Mouse (Mus musculus) kidney, postnatal 4 days (tissue): ENCODE measurements around the gene Asap2.

Experiments used
- DNase-seq, 2 experiments: peaks; one replicate each; pipeline ENCODE4 v3.0.0; 2021; ENCODE audit warnings: mixed read lengths in 2 of 2

The Asap2 gene

DNA sequence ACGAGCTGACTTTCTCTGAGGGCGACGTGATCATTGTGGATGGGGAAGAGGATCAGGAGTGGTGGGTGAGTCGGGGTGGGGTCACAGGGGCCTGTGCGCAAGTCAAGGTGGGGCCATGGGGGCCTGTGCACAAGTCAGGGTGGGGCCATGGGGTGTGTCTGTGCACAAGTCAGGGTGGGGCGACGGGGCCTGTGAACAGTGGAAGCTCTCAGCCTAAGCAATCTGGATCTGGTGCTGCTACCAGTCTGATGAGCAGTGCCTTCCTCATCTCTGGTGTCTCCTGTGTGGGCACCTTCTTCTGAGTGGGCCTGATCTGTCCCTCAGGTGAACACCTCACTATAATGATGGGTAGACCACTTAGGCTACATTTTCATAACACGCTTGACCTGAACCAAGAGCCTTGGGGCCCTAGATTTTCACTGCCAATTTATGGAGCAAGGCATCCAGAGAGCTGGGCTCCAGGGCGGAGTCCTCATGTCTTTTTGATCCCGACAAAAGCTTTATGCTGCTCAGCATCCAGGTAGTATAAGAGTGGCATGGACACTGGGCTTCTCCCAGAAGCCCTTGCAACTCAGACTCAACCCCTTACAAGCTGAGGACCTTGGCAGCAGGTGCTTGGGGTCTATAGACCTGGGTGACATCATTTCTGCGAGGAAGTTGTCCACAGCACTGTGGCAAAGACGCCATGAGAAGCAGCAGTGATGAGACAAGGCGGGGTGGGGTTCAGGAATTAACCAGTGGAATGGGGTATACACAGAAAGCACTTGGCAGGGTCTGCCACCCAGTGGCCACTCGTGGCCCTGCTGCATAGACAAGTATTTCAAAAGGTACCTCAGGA lies 275.9 kb downstream of the Asap2 start:
- peak; percentile 76 to 84 for DNase-seq

DNA sequence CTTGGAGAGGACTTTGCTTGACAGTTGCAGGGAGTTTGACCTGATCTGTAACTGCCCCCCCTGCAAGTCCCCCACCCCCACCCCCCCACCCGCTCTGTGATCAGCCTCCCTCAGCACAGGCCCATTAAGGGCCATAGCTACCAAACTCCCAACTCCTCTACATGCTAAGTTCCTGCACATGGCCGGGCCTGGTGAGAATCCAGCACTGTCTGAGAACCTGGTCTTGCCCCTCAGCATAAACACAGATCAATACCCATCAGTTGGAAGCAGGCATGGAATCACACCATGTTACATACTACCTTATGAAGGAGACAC lies 276.5 kb downstream of the Asap2 start:
- DNase-seq = no peak

DNA sequence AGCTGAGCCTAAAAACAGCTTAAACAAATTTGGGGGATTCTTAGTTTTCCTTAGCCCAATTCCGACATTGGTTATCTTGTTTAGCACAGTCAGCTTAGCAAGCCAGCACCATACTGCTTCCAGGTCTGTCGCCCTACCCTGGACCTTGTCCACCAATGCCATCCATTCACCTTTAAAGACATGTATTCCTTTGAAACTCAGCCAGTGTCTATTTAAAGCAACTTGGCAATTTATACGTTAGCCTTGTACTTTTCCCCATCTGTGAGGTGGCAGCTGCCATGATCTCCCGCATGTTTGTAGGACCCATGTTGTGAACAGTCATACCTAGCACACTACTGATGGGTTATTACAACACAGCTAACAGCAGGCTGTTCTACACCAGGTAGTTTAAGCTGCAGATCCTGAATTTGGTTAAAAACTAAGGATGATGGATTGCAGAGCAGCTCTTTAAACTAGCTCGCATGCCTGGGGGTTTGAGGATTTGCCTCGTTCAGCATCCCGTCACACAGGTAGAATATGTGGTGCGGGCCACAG lies 277.9 kb downstream of the Asap2 start:
- no peak for DNase-seq

DNA sequence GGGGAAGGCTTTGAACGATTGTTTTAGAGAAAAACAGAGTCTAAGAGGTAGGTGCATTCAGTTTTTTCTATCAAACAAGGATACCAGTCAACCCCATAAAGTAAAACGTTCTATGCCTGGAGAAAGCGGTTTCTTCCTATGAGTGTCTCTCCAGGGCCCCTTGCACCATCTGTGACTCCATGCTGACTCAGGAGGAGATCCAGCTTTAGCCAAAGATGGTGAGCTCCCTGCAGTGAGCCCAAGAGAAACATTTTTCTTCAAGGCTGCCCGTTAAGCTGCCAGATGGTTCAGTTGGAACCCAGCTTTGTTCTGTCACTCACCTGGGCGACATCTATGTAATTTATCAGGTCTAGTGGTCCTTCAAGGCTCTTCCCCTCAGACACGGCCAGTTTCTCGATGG lies 284.2 kb downstream of the Asap2 start:
- DNase-seq = no peak

DNA sequence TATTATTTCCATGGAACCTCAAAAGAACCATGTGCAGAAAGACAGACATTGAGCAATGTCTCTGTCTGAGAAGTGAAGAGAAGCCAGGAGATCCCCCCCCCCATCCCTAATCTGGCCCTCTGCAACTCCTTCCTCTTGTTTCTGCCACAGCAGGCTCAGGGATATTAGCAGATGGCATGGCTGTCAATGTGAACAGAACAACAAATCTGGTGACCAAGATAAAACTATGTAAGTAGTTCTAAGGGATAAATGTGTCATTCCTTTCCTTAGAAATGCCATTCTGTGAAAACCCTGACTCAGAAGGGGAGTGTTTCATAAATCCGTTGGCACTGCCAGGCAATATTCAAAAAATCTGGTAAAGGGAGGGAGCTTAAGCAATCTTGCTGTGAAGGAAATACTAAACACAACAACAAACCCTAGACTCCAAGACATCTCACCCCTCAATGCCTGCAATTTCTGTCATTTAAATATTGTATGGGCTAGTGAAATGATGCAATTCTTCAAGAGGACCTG lies 287.1 kb downstream of the Asap2 start:
- DNase-seq = no peak

DNA sequence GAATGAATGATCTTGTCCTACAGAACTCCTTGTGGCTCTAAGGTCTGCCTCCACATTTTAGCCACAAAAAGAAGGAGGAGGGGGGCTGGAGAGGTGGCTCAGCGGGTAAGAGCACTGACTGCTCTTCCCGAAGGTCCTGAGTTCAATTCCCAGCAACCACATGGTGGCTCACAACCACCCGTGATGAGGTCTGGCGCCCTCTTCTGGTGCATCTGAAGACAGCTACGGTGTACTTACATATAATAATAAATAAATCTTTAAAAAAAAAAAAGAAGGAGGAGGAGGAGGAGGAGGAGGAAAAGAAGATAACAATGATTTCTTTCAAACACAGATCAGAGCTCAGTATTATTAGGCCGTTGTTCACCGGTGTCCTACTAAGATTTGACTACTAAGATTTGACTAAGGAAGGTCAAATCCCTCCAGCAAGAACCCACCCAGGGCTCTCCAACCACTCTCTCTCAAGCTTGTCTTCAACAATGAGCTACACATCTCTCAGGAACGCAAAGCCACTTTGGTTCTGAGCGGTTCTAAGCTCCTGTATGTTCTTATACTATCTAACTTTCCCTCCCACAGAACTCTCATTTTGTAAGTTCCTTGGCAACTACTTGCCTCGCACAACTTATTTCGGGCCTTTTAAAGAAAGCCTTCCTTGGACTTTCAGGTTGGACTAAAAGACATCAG lies 294.6 kb downstream of the Asap2 start, which contains the start of gene Cpsf3:
Cpsf3 (plus strand) TSS at position 631 of the 681 bp plus-strand sequence.
- DNase-seq = no peak

DNA sequence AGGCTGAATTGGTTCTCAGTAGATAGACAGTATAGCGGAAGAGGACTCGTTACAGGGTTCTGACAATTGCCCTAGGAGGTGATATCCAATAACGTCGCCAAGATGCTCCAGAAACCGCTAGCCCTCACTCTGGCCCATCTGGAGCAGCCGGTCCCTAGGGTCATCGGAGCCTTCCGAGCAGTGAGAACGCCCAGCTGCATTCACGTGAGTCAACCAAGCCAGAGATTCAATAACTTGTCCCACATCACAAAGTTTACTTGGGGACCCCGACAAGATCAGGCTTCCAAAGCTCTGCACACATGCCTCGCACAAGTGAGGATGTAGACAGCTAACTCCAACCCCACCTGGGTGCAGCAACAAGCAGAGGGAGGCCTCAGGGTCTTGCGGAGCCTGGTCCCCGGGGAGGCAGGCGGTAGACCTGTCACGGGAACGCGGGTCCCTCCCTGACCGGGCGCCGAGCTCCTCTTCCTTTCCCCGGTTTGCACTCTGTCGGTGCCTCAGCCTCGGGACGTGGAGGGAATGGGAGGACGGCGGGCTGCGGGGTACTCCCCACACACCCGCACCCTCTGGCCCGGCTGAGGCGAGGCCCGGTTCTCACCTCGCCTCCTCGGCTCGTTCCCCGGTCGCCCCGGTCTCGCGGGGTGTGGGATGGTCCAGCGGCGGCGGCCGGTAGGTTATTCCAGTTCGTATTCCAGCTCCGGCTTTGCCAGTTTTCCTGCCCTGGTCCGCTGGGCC lies 295.4 kb downstream of the Asap2 start:
- no peak for DNase-seq

DNA sequence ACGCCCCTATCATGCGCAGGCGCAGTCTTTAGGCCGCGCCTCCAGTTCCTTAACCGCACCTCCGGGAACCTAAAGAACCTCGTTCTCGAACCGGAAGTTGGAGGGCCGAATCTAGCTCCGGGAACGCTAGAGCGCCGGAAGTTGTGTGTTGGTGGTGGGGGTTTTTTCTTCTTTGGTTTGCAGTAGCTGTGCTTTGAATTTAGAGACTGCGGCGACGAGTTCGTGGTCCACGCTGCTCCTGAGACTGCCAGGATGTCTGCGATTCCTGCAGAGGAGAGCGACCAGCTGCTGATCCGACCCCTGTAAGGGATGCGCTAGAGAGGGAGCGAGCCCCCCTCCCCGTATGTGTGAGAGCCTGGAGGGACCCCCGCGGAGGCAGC lies 296.0 kb downstream of the Asap2 start, which contains the start of gene Itgb1bp1:
Itgb1bp1 (minus strand) TSS at position 42 of the 380 bp plus-strand sequence.
- peak; percentile 99 to 100 for DNase-seq

DNA sequence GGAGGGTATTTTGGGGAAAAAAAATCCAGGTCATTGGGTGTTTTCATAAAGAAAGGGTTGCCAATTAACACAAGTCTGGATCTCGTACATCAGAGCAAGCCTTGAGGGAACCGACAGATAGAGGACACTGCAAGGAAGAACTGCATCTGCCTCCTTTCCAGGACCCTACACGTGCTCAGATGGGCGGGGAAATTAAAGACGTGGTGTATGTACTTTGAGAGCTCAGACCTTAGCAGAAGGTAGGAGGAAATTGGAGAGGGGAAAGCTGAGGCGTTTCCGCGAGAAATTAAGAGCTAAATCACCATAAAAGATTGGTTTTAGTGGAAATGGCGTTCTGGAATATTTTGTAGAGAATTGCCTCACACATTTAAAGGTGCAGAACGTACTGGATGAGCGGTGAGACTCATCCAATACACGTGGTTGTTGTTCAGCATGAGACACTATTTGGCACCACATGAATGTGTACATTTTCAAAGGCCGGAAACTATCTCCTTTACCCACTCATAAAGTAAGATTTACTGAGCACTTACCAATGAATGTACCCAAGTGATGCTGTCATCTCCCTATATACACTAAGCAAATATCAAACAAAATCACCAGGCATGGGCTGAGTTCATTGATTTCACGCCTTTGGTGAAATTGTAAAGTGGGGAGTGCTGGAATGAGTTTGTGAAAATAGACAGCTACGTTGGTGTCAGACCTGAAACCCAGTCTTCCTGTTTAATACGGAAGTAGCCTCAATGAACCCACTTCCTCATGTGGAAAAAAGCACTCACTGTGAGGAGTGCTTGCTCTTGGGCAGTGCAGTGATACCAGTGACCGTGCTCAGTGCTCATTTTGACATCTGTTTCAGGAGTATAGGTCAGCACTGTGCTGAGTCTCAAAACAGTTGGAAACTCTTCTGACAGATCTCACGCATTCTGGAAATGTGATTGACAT lies 296.7 kb downstream of the Asap2 start:
- peak in 1 of 2 experiments; percentile 39 for DNase-seq

DNA sequence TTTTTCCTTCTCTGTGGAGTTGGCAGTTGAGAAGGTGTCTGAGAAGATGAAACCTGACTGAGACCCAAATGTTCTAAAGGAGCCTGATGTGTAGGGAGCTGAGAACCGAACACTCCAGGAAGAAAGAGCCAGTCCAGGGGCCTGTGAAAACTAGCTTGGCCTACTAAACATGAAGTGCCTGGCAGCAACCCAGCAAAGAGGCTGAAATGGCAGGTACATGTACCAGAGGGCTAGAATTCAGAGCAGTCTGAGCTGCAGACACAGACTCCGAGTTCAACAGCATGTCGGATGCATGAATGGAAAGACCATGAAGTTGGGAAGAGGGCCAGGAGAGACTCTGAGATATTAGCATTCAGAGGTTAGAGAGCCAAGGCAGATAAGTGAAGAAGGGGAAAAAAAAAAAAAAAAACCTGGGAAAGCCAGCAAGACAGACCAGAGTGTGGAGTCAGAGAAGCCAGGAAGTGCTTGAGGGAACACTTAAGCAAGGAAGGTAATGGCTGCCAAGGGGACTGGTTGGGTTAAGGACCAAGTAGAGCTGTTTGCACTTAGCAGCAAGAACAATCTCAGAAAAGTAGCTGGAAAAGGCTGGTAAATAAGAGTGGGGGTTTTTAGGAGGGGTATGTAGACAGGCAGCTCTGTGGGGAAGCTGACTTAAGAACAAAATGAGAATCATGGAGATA lies 298.6 kb downstream of the Asap2 start:
- DNase-seq = no peak

DNA sequence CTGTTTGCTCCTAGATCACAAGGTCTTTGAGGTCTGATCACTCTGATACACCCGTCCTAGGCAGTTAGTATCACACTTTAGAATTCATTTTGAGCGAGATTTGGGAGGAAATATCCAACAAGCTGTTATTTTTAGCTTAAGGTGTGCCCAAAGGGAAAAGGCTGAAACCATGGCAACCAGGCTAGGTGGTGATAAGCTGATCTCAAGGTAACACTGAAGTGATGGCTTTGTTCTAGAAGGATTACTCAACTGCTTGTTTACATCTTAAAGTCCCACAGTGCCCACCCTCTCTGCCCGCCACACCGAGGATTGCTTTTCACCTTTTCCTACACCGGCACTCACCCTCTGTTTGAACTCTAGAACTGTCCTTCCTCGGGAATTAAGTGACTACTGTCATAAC lies 299.4 kb downstream of the Asap2 start:
- no peak for DNase-seq

DNA sequence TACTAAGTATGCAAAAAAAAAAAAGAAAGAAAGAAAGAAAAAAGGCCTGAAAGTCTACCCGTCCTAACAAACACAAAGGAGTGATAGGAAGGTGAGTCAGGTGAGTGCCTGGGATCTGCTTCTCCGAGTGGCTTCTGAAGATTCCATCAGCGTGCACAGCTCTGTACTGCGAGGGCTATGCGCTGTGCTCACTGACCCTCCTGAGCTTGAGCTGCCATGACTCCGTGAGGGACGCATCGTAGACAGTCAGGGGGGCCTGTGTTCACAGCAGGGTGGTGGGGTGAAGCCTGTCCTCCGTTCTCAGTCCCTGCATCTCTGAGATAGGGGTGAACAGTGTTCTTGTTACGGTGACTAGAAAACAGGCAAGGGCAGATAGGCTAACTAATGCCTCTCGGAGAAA lies 308.6 kb downstream of the Asap2 start:
- DNase-seq = no peak

DNA sequence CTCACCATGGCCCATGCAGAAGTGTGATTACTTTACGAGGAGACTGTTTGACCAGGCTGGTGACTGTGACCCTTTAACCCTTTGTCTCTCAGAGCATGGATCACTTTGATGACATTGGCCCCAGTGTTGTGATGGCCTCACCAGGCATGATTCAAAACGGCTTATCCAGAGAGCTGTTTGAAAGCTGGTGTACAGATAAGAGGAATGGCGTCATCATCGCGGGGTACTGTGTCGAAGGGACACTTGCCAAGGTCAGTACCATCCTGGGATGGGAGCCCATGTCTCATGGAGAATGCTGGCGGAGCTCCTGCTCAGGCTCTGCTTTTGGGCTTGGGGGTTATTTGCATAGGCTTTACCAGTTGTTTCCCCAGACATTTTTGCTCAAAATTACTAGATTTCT lies 311.1 kb downstream of the Asap2 start:
- DNase-seq = no peak

DNA sequence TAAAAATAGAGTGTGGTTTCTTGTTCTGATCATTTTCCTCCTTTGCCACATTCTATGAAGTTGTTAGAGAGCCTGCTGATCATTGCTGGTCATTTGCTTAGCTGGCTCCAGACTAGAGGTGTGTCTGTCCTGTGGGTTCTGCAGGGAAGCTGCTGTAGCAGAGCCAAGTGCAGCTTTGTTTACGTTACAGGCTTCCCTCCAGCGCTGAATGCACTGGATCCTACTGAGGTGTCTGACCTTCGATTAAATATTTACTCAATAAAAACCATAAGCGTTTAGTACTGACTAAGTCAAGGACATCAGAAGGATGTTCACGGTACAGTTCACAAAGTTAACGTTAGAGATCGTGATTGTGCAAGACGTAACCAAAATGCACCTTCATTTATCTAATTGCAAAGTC lies 311.7 kb downstream of the Asap2 start:
- DNase-seq = peak in 1 of 2 experiments; percentile 38

DNA sequence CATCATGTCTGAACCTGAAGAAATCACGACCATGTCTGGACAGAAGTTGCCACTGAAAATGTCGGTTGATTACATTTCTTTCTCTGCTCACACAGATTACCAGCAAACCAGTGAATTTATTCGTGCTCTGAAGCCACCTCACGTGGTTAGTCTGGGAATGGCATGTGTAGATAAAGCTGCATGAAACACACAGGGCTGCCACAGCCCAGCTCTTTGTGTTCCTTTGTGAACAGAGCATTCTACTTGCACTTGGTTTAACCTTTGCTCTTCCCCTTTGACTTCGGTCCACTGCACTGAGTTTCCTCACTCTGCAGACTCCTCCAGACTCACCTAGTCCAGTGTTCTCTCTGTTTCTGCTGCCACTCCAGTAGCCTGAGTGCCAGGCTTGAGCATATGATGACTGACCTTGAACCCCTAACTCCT lies 312.1 kb downstream of the Asap2 start:
- DNase-seq = peak; percentile 27 to 53

DNA sequence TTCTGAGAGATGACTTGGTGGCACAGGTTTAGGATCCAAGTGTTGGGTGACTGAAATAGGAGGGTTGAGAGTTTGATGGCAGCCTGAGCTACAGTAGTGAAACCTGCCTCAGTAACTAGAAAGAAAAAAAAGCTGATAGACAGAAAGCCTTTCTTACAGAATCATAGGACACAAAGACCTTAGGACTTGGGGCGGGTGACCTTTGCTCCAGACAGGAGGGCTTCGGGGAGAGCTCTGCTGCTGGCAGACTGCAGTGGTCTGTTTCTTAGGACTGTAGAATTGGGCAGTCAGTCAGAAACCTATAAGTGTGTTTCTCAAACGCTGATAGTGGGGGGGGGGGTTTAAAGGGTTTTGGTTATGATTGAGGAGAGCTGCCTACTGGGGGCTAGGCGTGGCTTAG lies 315.5 kb downstream of the Asap2 start:
- DNase-seq = peak in 1 of 2 experiments; percentile 22

DNA sequence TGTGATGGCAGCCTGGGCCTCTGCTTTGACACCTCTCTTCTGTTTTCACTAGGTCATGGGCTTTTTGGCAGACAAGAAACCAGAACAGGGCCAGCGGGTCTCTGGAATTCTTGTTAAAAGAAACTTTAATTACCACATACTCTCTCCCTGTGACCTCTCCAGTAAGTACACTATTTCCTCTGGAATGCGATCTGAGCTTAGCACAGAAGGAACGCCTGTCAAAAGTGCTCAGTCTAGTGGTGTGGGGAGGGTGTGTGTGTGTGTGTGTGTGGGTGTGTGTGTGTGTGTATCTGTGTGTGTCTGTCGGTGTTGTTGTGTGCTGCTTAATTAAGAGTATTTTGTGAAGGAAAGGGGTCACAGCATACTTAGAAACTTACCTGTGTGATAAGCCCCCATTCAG lies 316.5 kb downstream of the Asap2 start:
- no peak for DNase-seq

DNA sequence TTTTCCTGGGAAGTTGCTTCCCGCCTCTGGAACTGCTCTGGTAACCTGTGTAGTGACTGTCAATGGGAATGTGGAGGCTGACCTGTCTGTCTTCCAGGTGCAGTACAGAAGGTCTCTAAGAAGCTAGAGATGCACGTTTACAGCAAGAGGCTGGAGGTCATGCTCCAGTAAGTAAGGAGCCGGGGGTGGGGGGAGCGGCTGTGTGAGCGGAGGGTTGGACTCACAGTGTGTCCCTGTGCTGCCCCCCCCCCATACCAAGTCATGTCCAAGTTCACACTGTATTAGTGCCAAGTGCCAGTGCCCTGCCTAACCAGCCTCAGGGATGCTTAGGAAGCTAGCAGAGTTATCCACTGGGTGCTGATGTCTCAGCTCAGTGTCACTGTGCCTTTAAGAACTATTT lies 321.9 kb downstream of the Asap2 start:
- DNase-seq = peak; percentile 21 to 53

DNA sequence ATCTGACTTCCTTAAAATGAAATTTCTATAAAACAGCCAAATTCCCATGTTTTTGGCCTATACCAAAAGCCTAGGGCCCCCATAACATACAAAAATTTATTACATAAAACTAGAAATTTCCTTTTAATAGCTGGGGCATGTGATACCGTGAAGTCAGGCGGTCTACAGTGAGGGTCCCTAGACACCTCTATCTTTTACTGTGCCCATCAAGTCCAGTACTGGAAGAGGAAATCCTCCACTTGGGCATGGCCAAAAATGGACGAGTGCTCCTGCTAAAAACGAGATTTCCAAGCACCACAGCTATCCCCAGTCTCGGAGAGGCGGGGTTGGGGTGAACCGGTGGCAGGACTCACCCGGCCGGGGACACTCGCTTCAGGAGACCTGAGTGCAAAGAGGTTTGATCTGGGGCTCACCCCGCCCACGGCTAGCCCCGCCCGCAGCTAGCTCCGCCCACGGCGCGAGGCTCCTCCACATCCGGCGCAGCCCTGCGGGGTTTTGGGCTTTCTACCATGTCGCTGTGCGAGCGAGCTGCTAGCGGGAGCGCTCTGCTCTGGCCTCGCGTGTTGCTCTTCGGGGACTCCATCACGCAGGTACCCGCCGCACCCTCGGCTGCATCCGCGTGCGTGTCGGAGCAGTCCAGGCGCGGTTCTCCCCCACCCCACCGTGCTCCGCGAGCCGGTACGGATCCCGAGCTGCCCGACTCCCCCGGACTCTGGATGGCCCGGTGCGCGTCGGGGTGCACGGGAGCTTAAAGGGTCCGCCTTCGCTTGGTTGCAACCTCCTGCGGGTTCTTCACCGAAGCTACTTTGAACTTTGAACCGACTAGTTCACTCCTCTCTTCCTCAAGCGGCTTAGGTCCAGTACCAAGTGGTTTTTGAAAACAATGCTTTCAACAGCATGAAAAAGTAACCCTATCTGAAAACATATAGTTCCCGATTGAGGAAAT lies 325.9 kb downstream of the Asap2 start, which contains the start of gene Iah1:
Iah1 (plus strand) TSS at position 467 of the 946 bp plus-strand sequence.
- DNase-seq = peak; percentile 90 to 93

DNA sequence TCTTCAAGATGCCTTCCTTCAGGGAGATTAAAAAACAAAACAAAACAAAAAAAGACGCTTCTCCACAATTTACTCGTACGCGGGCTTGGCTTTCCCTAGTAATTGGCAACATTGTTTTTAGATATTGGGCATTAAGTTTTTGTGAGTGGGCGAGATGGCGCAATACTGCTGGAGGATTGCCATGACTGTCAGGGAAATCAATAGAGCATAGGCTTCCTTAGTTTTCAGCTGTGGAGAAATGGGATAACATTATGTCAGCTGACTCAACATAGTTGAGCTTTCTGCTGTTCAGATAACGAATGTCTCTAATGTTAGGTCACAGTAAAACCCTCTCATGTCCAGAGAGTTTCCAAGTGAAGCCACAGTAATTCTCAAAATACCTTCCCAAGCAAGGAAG lies 326.6 kb downstream of the Asap2 start:
- peak in 1 of 2 experiments; percentile 27 for DNase-seq
